Mouse (Mus musculus) G1E (cell line): Measurements from ENCODE around the gene Sh2d5.

Experiments used
- CTCF ChIP-seq: IDR thresholded peaks from 2 replicates; pipeline ENCODE4 v1.5.1; 2012; ENCODE audit warnings: low read depth, low read length, inconsistent platforms, mixed read lengths
- GATA1 ChIP-seq: IDR thresholded peaks from 2 replicates; pipeline ENCODE4 v1.6.1; 2012; ENCODE audit warnings: borderline replicate concordance, low read length, inconsistent platforms, mixed read lengths
- POLR2AphosphoS5 ChIP-seq: IDR thresholded peaks from 2 replicates; pipeline ENCODE4 v1.6.1; 2012; ENCODE audit warnings: low read depth, low read length, inconsistent platforms; ENCODE audit not compliant: insufficient replicate concordance

GRCm38 (mm10) chr4:138301271-138301780 is 51.1 kb downstream of the Sh2d5 start:
- TF ChIP-seq GATA1 (no peak), CTCF (no peak), POLR2AphosphoS5 (no peak)
